Mouse (Mus musculus) CH12.LX (cell line): ENCODE results near the gene Rasgef1a. TPM values are rescaled to one million over a fixed set of nuclear protein-coding genes. Genes with fewer than 3 reads are reported as not detected.

Experiments used
- DNase-seq: peaks from one replicate; pipeline ENCODE4 v3.0.0-alpha.2; 2013; ENCODE audit errors: extremely low read depth
- H3K27ac ChIP-seq: 2 replicates; pipeline ENCODE4 v1.5.1; 2012; ENCODE audit warnings: low read depth, mild to moderate bottlenecking, control low read depth, moderate library complexity; ENCODE audit not compliant: insufficient read depth
- H3K27me3 ChIP-seq: replicated peaks from 2 replicates; pipeline ENCODE3; 2012; ENCODE audit warnings: inconsistent platforms
- H3K36me3 ChIP-seq, 2 experiments: replicated peaks in 1 of 2; 2 replicates each; pipeline versions ENCODE3 to v1.6.1; 2012; ENCODE audit warnings: inconsistent platforms in 1 of 2, low read length in 1 of 2, mild to moderate bottlenecking in 1 of 2, mixed read lengths in 1 of 2, moderate library complexity in 1 of 2; ENCODE audit not compliant: control insufficient read depth in 1 of 2, insufficient read depth in 1 of 2
- H3K4me1 ChIP-seq, 2 experiments: 2 replicates each; pipeline ENCODE4 v1.6.1; 2012; ENCODE audit warnings: inconsistent platforms in 1 of 2, moderate library complexity in 1 of 2; ENCODE audit not compliant: insufficient read depth in 2 of 2, control insufficient read depth in 1 of 2
- H3K4me2 ChIP-seq: 2 replicates; pipeline ENCODE4 v1.6.1; 2012; ENCODE audit warnings: low read depth, mild to moderate bottlenecking, control low read depth; ENCODE audit not compliant: poor library complexity, insufficient read depth, severe bottlenecking
- H3K4me3 ChIP-seq, 3 experiments: fragments of 150-350 bp in 1 of 3; sonication (generic) in 1 of 3; replicated peaks in 1 of 3; 2 replicates each; pipeline versions ENCODE3 to v1.5.1; 2011 to 2012; ENCODE audit warnings: low read depth in 2 of 3, low read length in 2 of 3, mild to moderate bottlenecking in 2 of 3, moderate library complexity in 2 of 3, control low read depth in 1 of 3, improper control_type of control experiment in 1 of 3, inconsistent platforms in 1 of 3, mixed read lengths in 1 of 3; ENCODE audit not compliant: poor library complexity in 1 of 3
- H3K79me2 ChIP-seq: replicated peaks from 2 replicates; pipeline ENCODE4 v1.6.1; 2012; ENCODE audit warnings: mild to moderate bottlenecking, moderate library complexity; ENCODE audit not compliant: control insufficient read depth, poor library complexity, insufficient read depth, severe bottlenecking; ENCODE audit errors: extremely low read depth
- H3K9ac ChIP-seq: 2 replicates; pipeline ENCODE4 v1.6.1; 2012; ENCODE audit warnings: low read depth, mild to moderate bottlenecking, control low read depth, moderate library complexity; ENCODE audit not compliant: insufficient read depth
- H3K9me3 ChIP-seq: replicated peaks from 2 replicates; pipeline ENCODE3; 2012; ENCODE audit warnings: low read length, inconsistent platforms, mixed read lengths
- CHD2 ChIP-seq: IDR thresholded peaks from 2 replicates; pipeline ENCODE4 v1.6.1; 2011; ENCODE audit warnings: low read length, improper control_type of control experiment
- CTCF ChIP-seq, 2 experiments: IDR thresholded peaks in 1 of 2; conservative IDR thresholded peaks in 1 of 2; 2 replicates each; pipeline ENCODE4 v1.5.1; 2011 to 2012; ENCODE audit warnings: low read depth in 2 of 2, low read length in 2 of 2, improper control_type of control experiment in 1 of 2, inconsistent platforms in 1 of 2, mild to moderate bottlenecking in 1 of 2, moderate library complexity in 1 of 2
- EP300 ChIP-seq: IDR thresholded peaks from 2 replicates; pipeline ENCODE4 v1.6.1; 2011; ENCODE audit warnings: low read length, improper control_type of control experiment
- ETS1 ChIP-seq: conservative IDR thresholded peaks from 2 replicates; pipeline ENCODE4 v1.6.1; 2012; ENCODE audit warnings: low read depth, mild to moderate bottlenecking, inconsistent platforms, low read length, improper control_type of control experiment, moderate library complexity
- GABPA ChIP-seq: IDR thresholded peaks from 2 replicates; pipeline ENCODE4 v1.6.1; 2012; ENCODE audit warnings: low read depth, low read length, improper control_type of control experiment, inconsistent platforms; ENCODE audit not compliant: insufficient replicate concordance
- IRF4 ChIP-seq: IDR thresholded peaks from 2 replicates; pipeline ENCODE4 v1.6.1; 2014; ENCODE audit warnings: low read depth, mild to moderate bottlenecking, inconsistent platforms, low read length, improper control_type of control experiment
- JUN ChIP-seq: IDR thresholded peaks from 2 replicates; pipeline ENCODE4 v1.6.1; 2011; ENCODE audit warnings: low read depth, mild to moderate bottlenecking, low read length, improper control_type of control experiment, moderate library complexity; ENCODE audit not compliant: insufficient read depth
- JUND ChIP-seq: conservative IDR thresholded peaks from 2 replicates; pipeline ENCODE4 v1.6.1; 2011; ENCODE audit warnings: low read depth, low read length, improper control_type of control experiment
- KAT2A ChIP-seq: IDR thresholded peaks from 2 replicates; pipeline ENCODE4 v1.6.1; 2012; ENCODE audit warnings: low read length, improper control_type of control experiment, inconsistent platforms; ENCODE audit not compliant: insufficient replicate concordance
- MAFK ChIP-seq: IDR thresholded peaks from 2 replicates; pipeline ENCODE4 v1.6.1; 2011; ENCODE audit warnings: low read length, improper control_type of control experiment; ENCODE audit not compliant: insufficient replicate concordance
- MAX ChIP-seq: IDR thresholded peaks from 2 replicates; pipeline ENCODE4 v1.6.1; 2011; ENCODE audit warnings: low read length, improper control_type of control experiment
- MAZ ChIP-seq: IDR thresholded peaks from 2 replicates; pipeline ENCODE4 v1.6.1; 2012; ENCODE audit warnings: low read depth, mild to moderate bottlenecking, inconsistent platforms, low read length, improper control_type of control experiment, moderate library complexity
- MYC ChIP-seq: IDR thresholded peaks from 2 replicates; pipeline ENCODE4 v1.6.1; 2011; ENCODE audit warnings: low read depth, mild to moderate bottlenecking, improper control_type of control experiment, low read length
- NRF1 ChIP-seq: IDR thresholded peaks from 2 replicates; pipeline ENCODE4 v1.6.1; 2014; ENCODE audit warnings: low read depth, mild to moderate bottlenecking, inconsistent platforms, low read length, improper control_type of control experiment, moderate library complexity
- POLR2AphosphoS2 ChIP-seq: IDR thresholded peaks from 2 replicates; pipeline ENCODE4 v1.6.1; 2011; ENCODE audit warnings: low read depth, low read length, improper control_type of control experiment
- RAD21 ChIP-seq: IDR thresholded peaks from 2 replicates; pipeline ENCODE4 v1.6.1; 2011; ENCODE audit warnings: low read depth, mild to moderate bottlenecking, low read length, improper control_type of control experiment, moderate library complexity
- RCOR1 ChIP-seq: conservative IDR thresholded peaks from 2 replicates; pipeline ENCODE4 v1.6.1; 2012; ENCODE audit warnings: low read depth, mild to moderate bottlenecking, inconsistent platforms, low read length, improper control_type of control experiment
- SIN3A ChIP-seq: IDR thresholded peaks from 2 replicates; pipeline ENCODE4 v1.6.1; 2012; ENCODE audit warnings: low read length, improper control_type of control experiment, inconsistent platforms
- SMC3 ChIP-seq: IDR thresholded peaks from 2 replicates; pipeline ENCODE4 v1.6.1; 2011; ENCODE audit warnings: low read depth, low read length, improper control_type of control experiment
- TCF12 ChIP-seq: IDR thresholded peaks from 2 replicates; pipeline ENCODE4 v1.6.1; 2014; ENCODE audit warnings: low read depth, mild to moderate bottlenecking, inconsistent platforms, low read length, improper control_type of control experiment
- USF2 ChIP-seq: conservative IDR thresholded peaks from 2 replicates; pipeline ENCODE4 v1.6.1; 2011; ENCODE audit warnings: low read depth, low read length, improper control_type of control experiment
- ZMIZ1 ChIP-seq: IDR thresholded peaks from 2 replicates; pipeline ENCODE4 v1.6.1; 2012; ENCODE audit warnings: low read depth, mild to moderate bottlenecking, inconsistent platforms, low read length, improper control_type of control experiment
- dilution Hi-C: fragments of 300-500 bp; cut with MboI; formaldehyde crosslinking; loops from 2 replicates; pipeline ENCODE4 v1.14.3; 2020; ENCODE audit warnings: low sequenced_read_pairs; ENCODE audit not compliant: extremely low pct_unique_long_range_greater_than_20kb, extremely low pct_ligation_motif_present
- in situ Hi-C: fragments of 300-500 bp; cut with MboI; formaldehyde crosslinking; loops from 3 replicates; pipeline ENCODE4 v1.14.3; 2019; ENCODE audit warnings: low sequenced_read_pairs, low pct_ligation_motif_present, low pct_unique_long_range_greater_than_20kb, mixed read lengths
- polyA plus RNA-seq: library from polyadenylated mRNA; unstranded; fragments of >175 nt; gene quantifications from 2 replicates; pipeline ENCODE4 v1.2.1, GENCODE M21; 2012; ENCODE audit warnings: low read depth; ENCODE audit not compliant: insufficient read length
- total RNA-seq, 2 experiments: library from RNA; depleted of rRNA; stranded (reverse); fragments of 300-350 nt in 1 of 2; fragments of >200 nt in 1 of 2; gene quantifications; 2 replicates each; pipeline ENCODE4 v1.2.3; 2012 to 2014

Gene Rasgef1a
- total and polyA plus RNA-seq, 3 experiments, result 0.13 TPM; not detected in 2

DNA sequence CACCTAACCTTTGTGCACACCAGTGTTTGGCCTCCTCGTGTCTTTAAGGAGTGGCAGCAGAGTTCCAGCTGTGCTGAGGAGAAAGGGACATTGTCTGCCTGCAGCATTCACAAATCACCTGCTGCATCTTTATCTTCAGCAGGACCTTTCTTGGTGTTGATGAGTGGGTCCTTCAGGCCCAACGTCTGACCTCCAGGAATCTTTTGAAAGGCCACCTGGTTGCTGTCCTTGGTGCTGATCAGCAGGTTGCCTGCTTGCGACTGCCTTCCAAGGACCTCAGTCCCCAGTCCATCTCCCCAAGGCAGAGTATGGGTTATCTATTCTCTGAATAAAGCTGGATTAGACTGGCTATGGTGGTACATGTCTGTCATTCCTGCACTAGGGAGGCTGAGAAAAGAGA, 10.0 kb upstream of the Rasgef1a start:
- Histone ChIP-seq H3K4me2 (no peak overlapping the region), H3K4me3 (no peak overlapping the region), H3K36me3 (no peaks in the 10 kb centered on the region), H3K79me2 (no peaks in the 10 kb centered on the region; the same call in 1 of the 2 replicates), H3K27ac (no peak overlapping the region), H3K27me3 (peaks cover 86% of the 10 kb centered on the region), H3K9ac (no peak overlapping the region), H3K9me3 (no peaks in the 10 kb centered on the region), H3K4me1 (no peaks in the 10 kb centered on the region)
- TF ChIP-seq JUND (no peak), MAFK (no peak), GABPA (no peak), CHD2 (no peak), NRF1 (no peak), SMC3 (no peak), MYC (no peak)
- in situ Hi-C loops (no loop called here), dilution Hi-C loops (no loop called here)
- peak; percentile 16 for DNase-seq

GRCm38 (mm10) chr6:118007302-118007701, 3.9 kb upstream of the Rasgef1a start:
- H3K9me3 ChIP-seq, result peaks cover 2% of the 10 kb centered on the region
- no peaks in the 10 kb centered on the region; the same call in 1 of the 2 replicates for H3K79me2 ChIP-seq
- H3K27ac ChIP-seq, result no peak overlapping the region
- TF ChIP-seq ZMIZ1 (no peak), JUND (no peak), MAX (no peak), EP300 (no peak), SMC3 (peak; percentile 59), USF2 (no peak), RAD21 (peak; percentile 48), ETS1 (no peak), TCF12 (no peak), JUN (no peak), IRF4 (no peak), NRF1 (no peak), MAZ (no peak), CTCF (conservative IDR thresholded peaks at IDR 0.05 in 1 of 2, IDR thresholded peaks at IDR 0.05 in 1 of 2; ENCODE audit: low read depth in 2 of 2, low read length in 2 of 2) (peak; percentile 44 to 64; a peak in 3 of 4 replicates), RCOR1 (no peak), MYC (peak; percentile 66; the same call in 1 of the 2 replicates), POLR2AphosphoS2 (no peak), KAT2A (no peak), SIN3A (no peak)
- TF ChIP-seq, all 38 proteins: peak for 4
- H3K9ac ChIP-seq, result no peak overlapping the region
- no peak overlapping the region for H3K4me3 ChIP-seq
- H3K36me3 ChIP-seq, result no peaks in the 10 kb centered on the region
- H3K4me1 ChIP-seq, result no peaks in the 10 kb centered on the region
- in situ Hi-C loops (no loop called here), dilution Hi-C loops (no loop called here)
- H3K27me3 ChIP-seq, result peaks cover 78% of the 10 kb centered on the region
- peak; percentile 17 for DNase-seq
- H3K4me2 ChIP-seq, result no peak overlapping the region
